Mouse (Mus musculus) adipose tissue, adult 10 weeks (tissue): Measurements from ENCODE around the gene Tmem185a. TPM values are rescaled to one million over a fixed set of nuclear protein-coding genes. Genes with fewer than 3 reads are reported as not detected.

Experiments
- polyA plus RNA-seq: library from polyadenylated mRNA; stranded (reverse); fragments of 350-450 nt; fragmentation: Illumina TruSeq; extraction: RNeasy Lipid Tissue Mini Kit (QIAGEN cat#74804); gene quantifications from one replicate; pipeline ENCODE4 v1.2.3, GENCODE M21; 2014; ENCODE audit warnings: low read depth, low replicate concordance

Tmem185a gene
- polyA plus RNA-seq = 28.4 TPM

DNA sequence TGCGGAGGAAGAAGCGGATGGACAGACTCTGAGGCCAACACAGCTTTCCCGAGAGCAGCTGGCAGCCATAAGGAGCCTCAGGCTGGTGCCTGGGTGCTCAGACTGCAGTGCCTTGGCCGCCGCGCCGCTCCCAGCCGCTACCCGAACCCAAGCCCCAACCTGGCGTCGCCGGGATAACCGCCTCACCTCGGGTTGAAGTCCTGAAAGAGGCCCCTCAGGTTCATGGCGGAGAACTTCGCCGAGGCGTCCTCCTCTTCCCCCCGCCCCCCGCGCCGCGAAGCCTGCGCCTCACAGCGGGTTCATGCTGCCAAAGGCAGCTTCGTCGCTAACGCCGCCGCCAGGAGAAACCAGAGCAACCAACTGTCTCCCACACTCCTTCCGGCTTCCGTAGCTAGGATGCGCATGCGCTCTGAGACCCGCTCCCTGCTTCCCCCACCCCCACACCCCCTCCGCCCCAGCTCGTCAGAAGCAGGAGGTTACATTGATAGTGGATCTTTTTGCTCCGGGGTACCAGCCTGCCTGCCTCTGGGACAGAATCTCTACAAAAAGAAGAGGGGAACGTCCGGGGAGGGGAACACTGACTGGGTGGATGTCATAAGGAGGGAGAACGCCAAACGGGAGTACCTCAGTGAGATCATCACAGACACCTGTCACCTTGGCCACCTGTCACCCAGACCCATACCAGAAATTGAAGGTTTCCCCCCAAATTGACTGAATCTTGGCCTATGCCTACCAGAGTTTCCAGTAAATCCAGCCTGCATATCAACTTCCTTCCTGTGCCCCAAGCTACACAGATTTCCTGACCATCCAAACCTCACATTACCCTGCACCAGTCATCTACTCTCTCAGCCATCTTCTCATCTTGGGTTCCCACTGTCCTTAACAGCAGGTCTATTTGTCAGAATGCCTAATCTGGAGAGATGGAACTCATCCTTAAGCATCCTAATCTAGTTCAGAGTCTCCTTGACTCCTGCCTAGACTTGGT lies at the start of gene Tmem185a:
TSS of gene Tmem185a (minus strand) at position 389 of the 985 bp plus-strand sequence.

Other genes starting within 250 kb of the Tmem185a start
- 29.1 TPM for gene Ids, start 112.1 kb downstream of the Tmem185a start, polyA plus RNA-seq
- 22.7 TPM for gene 1110012L19Rik, start 91.3 kb downstream of the Tmem185a start, polyA plus RNA-seq